In genomic region chr1:168598191-168598667, GRCm38 (mm10) we compare ENCODE assay signal across 8 mouse cellular contexts.
DNase-seq lines count a peak whose midpoint lies in the region; ATAC-seq lines count a peak whose summit lies in the region.

No protein-coding gene starts in this region.

- WGBS in kidney, embryonic 16.5 days, result 6% methylated on average over 11 of the region's 11 CpGs
- WGBS in limb, embryonic 13.5 days, result 19% methylated on average over 11 of the region's 11 CpGs
- 12% methylated on average over 11 of the region's 11 CpGs for WGBS in neural tube, embryonic 14.5 days

- intact Hi-C loops in left cerebral cortex, postnatal 36 days (cut with DNase I), result no loop called here

- peak overlapping the region; percentile 22; the same call in 1 of the 2 replicates for H3K9ac ChIP-seq in kidney, embryonic 16.5 days (replicated peaks; ENCODE audit: low read length)
- no peak overlapping the region for H3K9ac ChIP-seq in limb, embryonic 13.5 days
- no peak overlapping the region for H3K9ac ChIP-seq in neural tube, embryonic 14.5 days (replicated peaks; ENCODE audit: low read depth, low read length)

- H3K4me2 ChIP-seq in kidney, embryonic 16.5 days (replicated peaks; ENCODE audit: low read depth, low read length), result peak overlapping the region; percentile 53
- peak overlapping the region; percentile 53 for H3K4me2 ChIP-seq in limb, embryonic 13.5 days (replicated peaks)
- H3K4me2 ChIP-seq in neural tube, embryonic 14.5 days (ENCODE audit: low read depth, low read length), result peak overlapping the region; percentile 39

- no peaks in the 10 kb centered on the region for H3K27me3 ChIP-seq in kidney, embryonic 16.5 days (ENCODE audit: insufficient read depth, low read length)
- H3K27me3 ChIP-seq in limb, embryonic 13.5 days, result no peaks in the 10 kb centered on the region
- no peaks in the 10 kb centered on the region for H3K27me3 ChIP-seq in neural tube, embryonic 14.5 days (ENCODE audit: control insufficient read depth, insufficient read depth, low read length)

- no peaks in the 10 kb centered on the region for H3K9me3 ChIP-seq in kidney, embryonic 16.5 days (ENCODE audit: low read length)
- H3K9me3 ChIP-seq in limb, embryonic 13.5 days, result no peaks in the 10 kb centered on the region
- H3K9me3 ChIP-seq in neural tube, embryonic 14.5 days (ENCODE audit: control insufficient read depth, low read length), result no peaks in the 10 kb centered on the region

- ATAC-seq in kidney, embryonic 16.5 days (ENCODE audit: low FRiP score, low TSS enrichment), result peak; percentile 83; the same call in 1 of the 2 replicates
- no peak for ATAC-seq in limb, embryonic 13.5 days (ENCODE audit: low FRiP score, low read depth)
- no peak for ATAC-seq in neural tube, embryonic 14.5 days (ENCODE audit: low read depth)

- peak overlapping the region; percentile 29 for H3K4me3 ChIP-seq in kidney, embryonic 16.5 days (ENCODE audit: low read length)
- peak overlapping the region; percentile 18; the same call in 1 of the 2 replicates for H3K4me3 ChIP-seq in limb, embryonic 13.5 days
- peak overlapping the region; percentile 15; the same call in 1 of the 2 replicates for H3K4me3 ChIP-seq in neural tube, embryonic 14.5 days (ENCODE audit: low read depth, low read length)

- H3K27ac ChIP-seq in kidney, embryonic 16.5 days (ENCODE audit: low read length), result 0 out of 2 replicates have a peak overlapping the region, but pooled peaks have one; percentile 14
- H3K27ac ChIP-seq in limb, embryonic 13.5 days, result no peak overlapping the region
- no peak overlapping the region for H3K27ac ChIP-seq in neural tube, embryonic 14.5 days (ENCODE audit: low read depth, low read length)

- peaks cover 23% of the 10 kb centered on the region for H3K4me1 ChIP-seq in kidney, embryonic 16.5 days (ENCODE audit: insufficient read depth, low read length)
- H3K4me1 ChIP-seq in limb, embryonic 13.5 days, result peaks cover 11% of the 10 kb centered on the region
- 0 out of 2 replicates have a peak, but pooled peaks cover 6% of the 10 kb centered on the region for H3K4me1 ChIP-seq in neural tube, embryonic 14.5 days (ENCODE audit: control insufficient read depth, insufficient read depth, low read length)

- H3K36me3 ChIP-seq in kidney, embryonic 16.5 days (ENCODE audit: insufficient read depth, low read length), result no peaks in the 10 kb centered on the region
- no peaks in the 10 kb centered on the region for H3K36me3 ChIP-seq in limb, embryonic 13.5 days
- H3K36me3 ChIP-seq in neural tube, embryonic 14.5 days (ENCODE audit: control insufficient read depth, insufficient read depth, low read length), result no peaks in the 10 kb centered on the region

- no peak for DNase-seq in kidney, adult 11 months
- DNase-seq in fibroblast of lung, adult 2 months (ENCODE audit: low read depth), result peak; percentile 54
- DNase-seq in adrenal gland, adult 18-20 months (ENCODE audit: low spot score in 2 of 2), result no peak
- no peak for DNase-seq in gastrocnemius, postnatal 25 days
- DNase-seq in left cerebral cortex, postnatal 36 days (ENCODE audit: low spot score in 2 of 2), result no peak
